Mouse (Mus musculus) G1E (cell line): ENCODE results near the gene Irgq.

ENCODE experiments used
- CTCF ChIP-seq: IDR thresholded peaks from 2 replicates; pipeline ENCODE4 v1.5.1; 2012; ENCODE audit warnings: low read depth, low read length, inconsistent platforms, mixed read lengths
- GATA1 ChIP-seq: IDR thresholded peaks from 2 replicates; pipeline ENCODE4 v1.6.1; 2012; ENCODE audit warnings: borderline replicate concordance, low read length, inconsistent platforms, mixed read lengths
- GATA2 ChIP-seq: IDR thresholded peaks from 2 replicates; pipeline ENCODE4 v1.6.1; 2012; ENCODE audit warnings: low read depth, low read length, inconsistent platforms, borderline replicate concordance
- TAL1 ChIP-seq: conservative IDR thresholded peaks from 2 replicates; pipeline ENCODE4 v1.6.1; 2012; ENCODE audit warnings: low read depth, low read length, inconsistent platforms, mixed read lengths

DNA sequence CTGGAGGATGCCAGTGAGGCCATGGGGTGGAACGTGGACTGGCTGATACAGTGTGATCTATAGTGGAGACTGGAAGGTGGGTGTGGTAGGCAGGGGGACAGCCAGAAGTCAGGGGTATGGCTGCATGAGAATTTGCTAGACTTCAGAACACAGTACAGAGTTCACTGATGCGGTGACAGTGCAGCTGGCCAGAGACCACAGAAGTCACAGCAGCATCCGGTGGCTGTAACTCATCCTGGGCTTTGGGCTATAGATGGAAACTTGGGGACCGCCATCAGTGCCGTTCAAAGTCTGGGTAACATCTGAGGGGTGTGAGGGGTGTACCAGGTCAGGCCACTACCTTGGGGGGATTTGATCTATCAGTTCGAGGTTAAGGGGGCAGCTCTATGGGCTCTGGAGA is 6.8 kb upstream of the Irgq start:
- TF ChIP-seq CTCF (no peak), TAL1 (no peak), GATA1 (no peak), GATA2 (no peak)
